Mouse (Mus musculus): ENCODE measurements at regions not wholly inside any gene's neighbourhood (a gene's known extent, or its start where the extent isn't known, plus 50 kb on each side); places are given as distances from the start of the nearest gene placed in this dataset.

GRCm38 (mm10) chr2:117438586-117439371, 96.0 kb upstream of the Rasgrp1 start:
- TF ChIP-seq CTCF (IDR thresholded peaks at IDR 0.05; ENCODE audit: extremely low read depth, insufficient read depth, insufficient read length, insufficient replicate concordance) (peak; percentile 83; the same call in 1 of the 2 replicates), POLR2A (IDR thresholded peaks at IDR 0.05; ENCODE audit: low read depth, low read length) (no peak)

All from spleen, adult 2 months (tissue).